Mouse (Mus musculus) CD8-positive naive resting alpha-beta T cell, adult 57 days (primary cell): Measurements from ENCODE around the gene Asb11. TPM values are rescaled to one million over a fixed set of nuclear protein-coding genes. Genes with fewer than 3 reads are reported as not detected.

ENCODE experiments used
- total RNA-seq: library from RNA; stranded (reverse); gene quantifications from one replicate; pipeline ENCODE4 v1.2.4, GENCODE M21; 2023

Gene Asb11
- total RNA-seq = 0.49 TPM

GRCm38 (mm10) chrX:164436709-164437108 lies at the start of gene Asb11:
Gene Asb11 (plus strand): TSS chrX:164436994.

GRCm38 (mm10) chrX:164419471-164419939 lies 17.3 kb upstream of the Asb11 start, which contains the start of gene Piga:
Gene Piga (plus strand): TSS chrX:164419787.

GRCm38 (mm10) chrX:164505709-164506498 lies 69.1 kb downstream of the Asb11 start, which contains the start of gene Asb9:
Gene Asb9 (plus strand): TSS chrX:164506327.

Other genes with a start within 250 kb of the Asb11 start
- gene Bmx, start 178.8 kb upstream of the Asb11 start, total RNA-seq = not detected
- not detected for gene Pir, start 167.6 kb upstream of the Asb11 start, total RNA-seq
- gene Vegfd, start 63.6 kb upstream of the Asb11 start, total RNA-seq = not detected
- 30.4 TPM for gene Piga, start 17.2 kb upstream of the Asb11 start, total RNA-seq
- gene Asb9, start 69.3 kb downstream of the Asb11 start, total RNA-seq = not detected